Mouse (Mus musculus) C2C12 (cell line): ENCODE results near the gene Itpr1.

Experiments
- CTCF ChIP-seq: IDR thresholded peaks from one replicate; pipeline ENCODE4 v1.5.1; 2011; ENCODE audit not compliant: control insufficient read depth, insufficient read depth, insufficient read length
- MAX ChIP-seq: IDR thresholded peaks from one replicate; pipeline ENCODE4 v1.6.1; 2011; ENCODE audit warnings: mild to moderate bottlenecking, control low read depth
- MYOG ChIP-seq: IDR thresholded peaks from one replicate; pipeline ENCODE4 v1.6.1; 2011; ENCODE audit not compliant: control insufficient read depth, insufficient read length; ENCODE audit errors: extremely low read depth
- USF1 ChIP-seq: IDR thresholded peaks from one replicate; pipeline ENCODE4 v1.6.1; 2011; ENCODE audit warnings: low read depth, mild to moderate bottlenecking, control low read depth, moderate library complexity

DNA sequence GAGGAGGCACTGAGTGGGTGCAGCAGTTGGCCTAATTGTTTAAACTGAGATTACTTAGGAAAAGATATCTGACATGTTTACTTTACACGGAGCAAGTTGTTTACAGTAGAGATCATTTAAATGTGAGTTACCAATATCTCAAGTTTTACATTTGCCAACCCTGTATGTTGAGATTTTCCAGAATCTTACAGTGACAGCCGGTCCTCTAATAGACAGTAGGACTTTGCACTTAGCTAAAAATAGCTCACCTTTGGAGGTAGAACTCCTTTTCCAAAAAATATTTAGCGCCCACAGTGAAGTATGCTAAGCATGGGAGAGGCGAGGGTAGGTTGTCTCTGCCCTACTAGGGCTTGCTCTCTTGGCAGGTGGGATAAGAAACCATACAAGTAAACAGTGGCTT, 69.2 kb downstream of the Itpr1 start:
- TF ChIP-seq MYOG (no peak), CTCF (no peak), USF1 (no peak), MAX (no peak)
